Mouse (Mus musculus): ENCODE measurements around the gene Tcf3. TPM values are rescaled to one million over a fixed set of nuclear protein-coding genes. Genes with fewer than 3 reads are reported as not detected.

Tcf3 gene
- total RNA-seq, 2 experiments from 2014 or later: 11.2 to 11.3 TPM

- DNase-seq (ENCODE audit: low spot score): peak; percentile 44
These were observed 20.5 kb downstream of the Tcf3 start for GRCm38 (mm10) chr10:80412656-80413541.

GRCm38 (mm10) chr10:80407924-80408323 is 25.5 kb downstream of the Tcf3 start:
- no peak for DNase-seq (ENCODE audit: low spot score)

GRCm38 (mm10) chr10:80406684-80407501 is 26.6 kb downstream of the Tcf3 start, which contains the start of gene Uqcr11:
Gene Uqcr11, minus strand, starts transcription at chr10:80406830.
- peak; percentile 95 for DNase-seq (ENCODE audit: low spot score)

DNA sequence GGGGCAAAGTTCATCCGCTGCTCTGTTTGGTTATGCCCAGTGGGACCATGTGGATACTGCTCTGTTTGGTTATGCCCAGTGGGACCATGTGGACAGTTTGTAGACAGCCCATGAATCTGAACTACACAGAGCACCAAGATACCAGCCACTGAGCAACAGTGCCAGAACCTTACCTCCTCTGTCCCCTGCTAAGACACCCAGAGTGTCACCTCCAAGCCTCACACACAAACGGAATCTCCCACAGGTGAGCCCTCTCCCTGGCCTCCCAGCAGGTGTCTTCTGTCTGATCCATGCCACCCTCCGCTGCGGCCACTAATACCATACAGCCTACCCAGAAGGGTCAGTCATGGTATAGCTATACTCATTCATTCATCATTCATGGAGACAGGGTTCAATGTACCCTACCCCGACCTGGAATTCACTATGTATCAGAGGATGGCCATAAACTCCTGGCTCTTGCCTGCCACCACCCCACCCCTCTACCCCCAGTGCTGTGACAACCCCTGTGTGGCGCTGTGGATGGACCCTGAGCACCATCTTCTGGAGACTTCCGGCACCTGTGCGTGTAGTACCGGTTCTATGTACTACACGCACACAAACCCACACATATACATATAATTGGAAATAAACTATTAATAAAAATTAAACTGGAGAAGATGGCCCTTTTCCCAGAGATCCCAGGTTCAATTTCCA is 27.8 kb downstream of the Tcf3 start:
- no peak for DNase-seq (ENCODE audit: low spot score)

GRCm38 (mm10) chr10:80403044-80403692 is 30.3 kb downstream of the Tcf3 start:
- no peak for DNase-seq (ENCODE audit: low spot score)

DNA sequence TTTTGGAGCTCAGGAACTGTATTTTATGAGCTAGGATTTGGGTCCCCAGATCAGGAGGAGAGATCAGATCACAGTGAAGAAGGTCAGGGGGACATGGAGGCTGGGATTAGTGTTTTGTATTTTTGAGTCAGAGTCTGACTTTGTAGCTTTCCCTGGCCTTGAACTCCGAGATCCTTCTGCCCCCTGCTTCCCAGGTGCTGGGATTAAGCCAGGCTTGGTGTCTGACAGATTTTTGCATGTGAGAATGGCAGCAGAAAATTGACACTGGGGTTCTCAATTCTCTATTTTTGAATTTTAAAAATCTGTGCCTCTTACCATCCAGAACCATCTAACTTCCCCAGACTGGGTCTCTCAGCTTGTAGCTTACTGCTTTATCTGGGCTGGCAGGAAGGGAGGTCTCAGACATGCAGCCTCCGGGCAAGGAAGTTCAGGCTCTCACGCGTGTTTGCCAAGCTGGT is 32.7 kb downstream of the Tcf3 start:
- no peak for DNase-seq (ENCODE audit: low spot score)

DNA sequence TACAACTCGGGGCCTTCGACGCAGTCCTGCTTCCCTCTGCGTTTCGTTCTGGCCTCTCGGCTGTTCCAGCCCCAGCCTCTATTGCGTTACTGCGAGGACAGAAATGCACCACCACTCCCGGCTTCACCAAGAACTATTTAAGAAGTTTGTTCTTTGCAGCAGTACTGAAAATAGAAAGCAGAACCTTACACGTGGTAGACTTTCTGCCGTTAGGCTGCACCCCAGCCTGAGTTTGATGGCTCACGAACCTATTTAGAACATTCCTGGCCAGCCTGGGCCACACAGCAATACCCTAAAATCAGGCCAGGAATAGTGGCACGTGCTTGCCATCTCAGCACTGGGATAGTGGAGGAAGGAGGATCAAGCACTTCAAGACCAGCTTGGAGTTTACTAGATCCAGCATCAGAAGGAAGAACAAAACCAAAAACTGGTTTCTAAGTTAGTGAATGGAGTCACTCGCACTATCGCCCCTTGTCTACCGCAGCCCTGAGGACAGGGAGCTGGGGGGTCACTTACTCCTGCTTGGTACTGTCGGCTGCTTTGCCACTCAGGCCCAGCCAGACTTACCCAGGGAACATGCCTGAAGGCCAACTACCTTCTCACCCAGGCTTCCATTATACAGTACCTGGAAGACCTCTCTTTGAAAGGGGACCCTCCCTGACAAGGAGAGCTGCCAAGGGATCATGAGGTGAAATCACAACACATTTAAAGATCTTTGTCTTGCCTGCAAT is 33.3 kb downstream of the Tcf3 start:
- DNase-seq (ENCODE audit: low spot score): no peak

DNA sequence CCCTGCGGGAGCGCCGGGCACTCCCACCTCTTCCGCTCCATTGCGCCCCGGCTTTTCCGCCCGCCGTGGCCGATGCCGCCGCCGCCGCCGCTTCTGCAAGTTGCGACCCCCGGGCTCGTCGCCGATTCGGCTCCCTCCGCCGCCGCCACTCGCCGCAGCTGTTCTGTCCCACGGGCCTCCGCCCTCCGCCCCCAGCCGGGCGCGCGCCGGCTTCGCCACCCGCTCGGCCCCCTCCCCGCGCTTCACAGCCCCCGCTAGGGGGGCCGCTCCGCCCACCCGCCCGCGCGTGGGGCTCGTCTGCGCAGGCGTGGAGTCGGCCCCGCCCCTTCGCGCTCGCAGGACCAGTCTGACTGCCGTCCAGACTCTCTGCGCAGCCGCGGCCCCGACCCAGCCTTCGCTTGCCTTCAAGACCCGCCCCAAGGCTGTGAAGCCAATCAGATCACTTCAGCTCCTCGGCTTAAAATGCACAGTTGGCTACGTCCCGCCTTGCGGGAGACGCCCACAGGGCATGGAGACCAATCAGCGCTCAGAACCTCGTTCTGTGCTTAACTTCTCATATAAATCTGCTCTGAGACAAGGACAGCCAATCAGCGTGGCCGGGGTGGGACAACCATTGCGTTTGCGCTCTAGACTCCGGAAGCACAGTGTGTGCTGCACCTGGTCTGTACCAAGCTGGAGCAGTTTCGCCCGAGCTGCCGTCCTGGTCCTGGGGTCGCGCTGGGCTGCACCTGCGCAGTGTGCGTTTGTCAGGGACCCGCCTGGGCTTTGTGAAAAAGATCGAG is 34.1 kb downstream of the Tcf3 start, which contains the start of gene Mbd3:
TSS of gene Mbd3 (minus strand) at position 360 of the 782 bp plus-strand sequence.
- peak; percentile 99 for DNase-seq (ENCODE audit: low spot score)

GRCm38 (mm10) chr10:80398719-80399190 is 34.7 kb downstream of the Tcf3 start:
- DNase-seq (ENCODE audit: low spot score): peak; percentile 98

GRCm38 (mm10) chr10:80398174-80398535 is 35.3 kb downstream of the Tcf3 start:
- DNase-seq (ENCODE audit: low spot score): no peak

DNA sequence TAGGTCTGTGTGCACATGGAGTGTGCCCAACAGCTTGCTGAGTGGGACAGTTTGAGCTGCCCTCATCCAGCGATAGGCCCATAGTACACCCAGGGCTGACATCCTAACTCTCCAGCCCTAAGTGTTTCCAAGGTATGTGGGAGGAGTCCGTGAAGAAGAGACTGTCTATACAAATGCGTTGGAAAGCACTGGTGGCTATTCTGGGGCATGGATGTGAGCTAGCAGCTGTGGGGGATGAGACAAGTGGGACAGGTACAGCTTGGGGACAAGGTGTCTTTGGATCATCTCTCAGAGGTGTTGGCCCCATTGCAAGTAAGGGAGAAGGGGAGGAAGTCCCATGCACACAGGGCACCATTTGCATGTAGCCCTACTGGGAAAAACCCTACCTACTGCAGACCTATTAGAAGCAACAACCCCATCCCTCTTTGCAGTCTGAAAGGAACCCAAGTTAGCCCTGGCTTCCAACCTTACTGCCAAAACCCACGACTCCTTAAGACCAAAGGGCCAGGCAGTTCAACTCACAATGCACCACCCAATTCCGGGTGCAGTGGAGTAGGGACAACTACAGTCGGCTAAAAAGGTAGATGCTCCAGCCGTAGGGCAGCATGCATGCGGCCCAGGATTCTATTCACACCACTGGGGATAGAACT is 35.8 kb downstream of the Tcf3 start:
- no peak for DNase-seq (ENCODE audit: low spot score)

DNA sequence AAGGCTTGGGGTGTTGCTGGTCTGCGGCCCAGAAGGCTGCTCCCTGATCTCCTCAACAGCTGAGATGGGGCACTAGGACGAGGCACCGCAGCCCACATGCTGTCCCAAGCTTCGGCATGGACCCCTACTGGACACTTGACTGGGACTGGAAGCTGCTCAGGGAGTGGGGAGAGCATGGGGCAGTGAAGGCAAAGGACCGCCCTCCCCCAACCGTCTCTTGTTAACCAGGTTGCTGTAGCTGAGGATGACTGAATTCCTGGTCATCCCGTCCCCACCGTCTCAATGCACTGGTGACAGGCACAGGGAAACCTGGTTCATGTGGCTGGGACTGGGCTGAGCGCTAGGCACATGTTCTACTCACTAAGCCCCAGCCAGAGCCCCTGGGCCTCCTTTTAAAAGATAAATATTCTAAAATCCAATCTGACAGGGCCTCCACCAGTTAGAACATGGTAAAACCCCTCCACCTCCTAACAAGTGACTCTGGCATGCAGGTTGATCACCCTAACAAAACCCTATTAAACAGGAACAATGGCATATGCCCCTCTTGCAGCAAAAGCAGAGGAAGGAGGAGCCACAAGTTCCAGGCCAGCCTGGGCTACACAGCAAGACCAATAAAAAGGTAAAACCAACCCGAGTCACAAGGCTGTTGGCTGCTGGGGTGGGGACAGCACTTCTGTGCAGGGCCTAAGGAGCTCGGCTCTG is 36.5 kb downstream of the Tcf3 start:
- no peak for DNase-seq (ENCODE audit: low spot score)

DNA sequence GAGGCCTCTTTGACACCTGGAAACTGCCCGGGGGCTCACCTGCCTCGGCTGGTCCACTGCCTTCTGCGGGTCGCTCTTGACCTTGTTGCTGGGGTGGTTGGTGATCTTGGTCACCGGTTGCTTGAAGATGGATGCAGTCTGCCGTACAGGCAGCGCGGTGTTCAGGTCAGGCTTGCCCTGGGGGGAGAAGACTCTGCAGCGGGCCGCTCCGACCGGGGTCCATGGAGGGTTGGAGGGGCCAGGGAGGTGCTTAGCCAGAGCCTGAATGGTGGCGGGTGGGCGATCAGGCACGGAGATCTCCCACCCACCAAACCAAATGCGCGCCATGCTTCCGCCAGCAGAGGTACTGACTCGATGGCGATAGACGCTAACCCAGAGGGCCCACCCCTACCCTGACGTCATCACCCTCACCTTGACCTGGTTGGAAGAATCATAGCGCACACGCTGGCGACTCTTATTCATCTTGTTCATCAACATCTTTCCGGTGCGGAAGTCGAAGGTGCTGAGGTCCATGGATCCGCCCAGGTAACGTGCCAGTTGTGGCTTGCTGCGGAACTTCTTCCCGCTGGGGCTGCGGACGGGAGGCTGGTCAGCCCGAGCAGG is 38.3 kb downstream of the Tcf3 start:
- DNase-seq (ENCODE audit: low spot score): no peak

DNA sequence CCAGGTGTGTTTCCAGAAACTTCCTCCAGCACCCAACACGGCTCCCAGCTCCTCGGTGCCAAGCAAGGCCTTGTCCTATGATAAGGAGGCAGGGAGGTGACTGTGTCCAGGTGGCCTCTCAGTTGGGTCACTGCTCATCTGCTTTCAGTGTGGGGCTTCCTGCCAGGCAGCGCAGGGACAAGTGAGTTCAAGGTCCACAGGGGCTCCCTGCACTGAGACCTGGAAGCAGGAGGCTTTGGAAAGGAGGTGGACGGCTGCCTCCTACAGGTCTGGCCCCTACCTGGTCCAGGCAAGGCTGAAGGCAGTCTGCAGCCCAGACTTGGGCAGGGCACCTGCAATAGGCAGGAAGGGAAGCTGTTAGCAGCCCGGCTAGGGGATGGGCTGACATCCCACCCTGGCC is 40.8 kb downstream of the Tcf3 start:
- no peak for DNase-seq (ENCODE audit: low spot score)

GRCm38 (mm10) chr10:80390697-80391096 is 42.8 kb downstream of the Tcf3 start:
- no peak for DNase-seq (ENCODE audit: low spot score)

GRCm38 (mm10) chr10:80389185-80389708 is 44.2 kb downstream of the Tcf3 start:
- DNase-seq (ENCODE audit: low spot score): no peak

- no peak for DNase-seq (ENCODE audit: low spot score)
These were observed 44.7 kb downstream of the Tcf3 start for GRCm38 (mm10) chr10:80388731-80389130.

GRCm38 (mm10) chr10:80387522-80387959 is 45.9 kb downstream of the Tcf3 start, which contains the start of gene Mex3d:
Gene Mex3d, minus strand, starts transcription at chr10:80387659.
- DNase-seq (ENCODE audit: low spot score): peak; percentile 78
